ENCODE assay signal across 11 mouse cellular contexts in the genomic region with DNA sequence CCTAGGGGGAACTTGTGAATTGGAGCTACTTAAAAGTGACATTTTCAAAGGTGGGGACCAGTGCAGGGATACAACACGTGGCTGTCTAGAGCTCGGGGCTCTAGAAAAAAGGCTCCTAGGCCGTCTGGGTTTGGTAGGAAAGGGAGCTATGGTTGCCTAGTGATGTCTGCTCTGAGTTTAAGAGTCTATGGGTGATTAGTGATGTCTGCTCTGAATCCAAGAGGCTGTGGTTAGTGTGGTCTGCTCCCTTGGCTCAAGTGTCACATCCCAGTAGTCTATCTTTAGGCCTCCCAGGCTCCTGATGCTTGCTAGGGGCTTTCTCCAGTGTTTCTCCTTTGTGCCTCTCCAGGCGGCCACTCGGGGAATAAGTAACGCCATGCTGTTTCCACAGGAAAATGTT. TPM values are rescaled to one million over a fixed set of nuclear protein-coding genes. Genes with fewer than 3 reads are reported as not detected.
A peak's percentile ranks its signal among the peaks of the same experiment; 100 is the strongest.
DNase-seq lines count a peak whose midpoint lies in the region; ATAC-seq and TF ChIP-seq lines count a peak whose summit lies in the region.
"Had no signal": no experiment of that assay in that cellular context is flagged by ENCODE, and none has a peak within 500 bp of the region (broad histone marks: within the 10 kb centered on the region; RNA-seq: fewer than 3 reads in every experiment).

No protein-coding gene starts in this region.

- no peaks in the 10 kb centered on the region for H3K36me3 ChIP-seq in forebrain, embryonic 12.5 days (replicated peaks)
- H3K36me3 ChIP-seq in forebrain, embryonic 10.5 days (replicated peaks), result no peaks in the 10 kb centered on the region
- H3K36me3 ChIP-seq in kidney, postnatal 0 days (ENCODE audit: insufficient read depth, low read length), result no peaks in the 10 kb centered on the region
- no peaks in the 10 kb centered on the region for H3K36me3 ChIP-seq in forebrain, postnatal 0 days (ENCODE audit: insufficient read depth)

- no peaks in the 10 kb centered on the region for H3K9me3 ChIP-seq in forebrain, embryonic 12.5 days
- no peaks in the 10 kb centered on the region for H3K9me3 ChIP-seq in forebrain, embryonic 10.5 days
- no peaks in the 10 kb centered on the region for H3K9me3 ChIP-seq in kidney, postnatal 0 days (replicated peaks; ENCODE audit: low read length)
- H3K9me3 ChIP-seq in forebrain, postnatal 0 days (ENCODE audit: low read length), result no peaks in the 10 kb centered on the region
- H3K9me3 ChIP-seq: megakaryocyte, embryonic 14.5 days had no signal

- peaks cover 9% of the 10 kb centered on the region for H3K4me1 ChIP-seq in forebrain, embryonic 12.5 days
- H3K4me1 ChIP-seq in forebrain, embryonic 10.5 days, result peaks cover 18% of the 10 kb centered on the region
- H3K4me1 ChIP-seq in kidney, postnatal 0 days (replicated peaks; ENCODE audit: insufficient read depth, low read length), result 0 out of 2 replicates have a peak, but pooled peaks cover 5% of the 10 kb centered on the region
- H3K4me1 ChIP-seq in forebrain, postnatal 0 days (ENCODE audit: insufficient read depth), result no peaks in the 10 kb centered on the region

- H3K27me3 ChIP-seq in forebrain, embryonic 12.5 days, result no peaks in the 10 kb centered on the region
- H3K27me3 ChIP-seq in forebrain, embryonic 10.5 days (ENCODE audit: poor library complexity, severe bottlenecking), result no peaks in the 10 kb centered on the region
- H3K27me3 ChIP-seq in kidney, postnatal 0 days (ENCODE audit: insufficient read depth, low read length), result no peaks in the 10 kb centered on the region
- no peaks in the 10 kb centered on the region for H3K27me3 ChIP-seq in forebrain, postnatal 0 days (ENCODE audit: insufficient read depth, low read length)

- DNase-seq in forebrain, embryonic 10.5 days (ENCODE audit: extremely low spot score, low spot score), result no peak
- DNase-seq in kidney, postnatal 0 days (ENCODE audit: low spot score), result no peak
- no peak for DNase-seq in kidney, postnatal 14 days
- DNase-seq in 3T3-L1 (ENCODE audit: low read depth, low spot score), result peak; percentile 32
- no peak for DNase-seq in forebrain, postnatal 0 days
- DNase-seq in gastrocnemius, postnatal 10 days, result no peak
- DNase-seq: heart, postnatal 10 days had no signal

- no peak overlapping the region for H3K4me2 ChIP-seq in forebrain, embryonic 12.5 days
- no peak overlapping the region for H3K4me2 ChIP-seq in kidney, postnatal 0 days (ENCODE audit: low read length)
- no peak overlapping the region for H3K4me2 ChIP-seq in forebrain, postnatal 0 days (ENCODE audit: low read depth)

- H3K9ac ChIP-seq in forebrain, embryonic 12.5 days, result no peak overlapping the region
- no peak overlapping the region for H3K9ac ChIP-seq in kidney, postnatal 0 days (ENCODE audit: low read depth, low read length)
- H3K9ac ChIP-seq in forebrain, postnatal 0 days, result no peak overlapping the region

- 60% methylated on average over 6 of the region's 6 CpGs for WGBS in forebrain, embryonic 12.5 days
- 83% methylated on average over 6 of the region's 6 CpGs for WGBS in forebrain, embryonic 10.5 days
- 70% methylated on average over 6 of the region's 6 CpGs for WGBS in kidney, postnatal 0 days
- WGBS in forebrain, postnatal 0 days, result 60% methylated on average over 6 of the region's 6 CpGs

- TF ChIP-seq CTCF in kidney, postnatal 0 days (IDR thresholded peaks at IDR 0.05; ENCODE audit: low read depth), result no peak
- TF ChIP-seq CTCF in forebrain, postnatal 0 days (IDR thresholded peaks at IDR 0.05; ENCODE audit: low read depth), result no peak

- 0 out of 2 replicates have a peak overlapping the region, but pooled peaks have one; percentile 42 for H3K27ac ChIP-seq in forebrain, embryonic 12.5 days
- H3K27ac ChIP-seq in forebrain, embryonic 10.5 days, result no peak overlapping the region
- H3K27ac ChIP-seq in kidney, postnatal 0 days, result peak overlapping the region; percentile 36; the same call in 1 of the 2 replicates
- no peak overlapping the region for H3K27ac ChIP-seq in forebrain, postnatal 0 days (ENCODE audit: low read depth, low read length)

- no peak overlapping the region for H3K4me3 ChIP-seq in forebrain, embryonic 12.5 days (replicated peaks)
- H3K4me3 ChIP-seq in forebrain, embryonic 10.5 days, result no peak overlapping the region
- H3K4me3 ChIP-seq in kidney, postnatal 0 days (replicated peaks; ENCODE audit: low read depth, low read length), result no peak overlapping the region
- H3K4me3 ChIP-seq in forebrain, postnatal 0 days (ENCODE audit: low read depth, low read length), result no peak overlapping the region
- H3K4me3 ChIP-seq: megakaryocyte, embryonic 14.5 days had no signal

- ATAC-seq in forebrain, embryonic 12.5 days (ENCODE audit: low FRiP score), result no peak
- no peak for ATAC-seq in kidney, postnatal 0 days (replicated peaks; ENCODE audit: low FRiP score, low read depth)
- peak; percentile 7; the same call in 1 of the 2 replicates for ATAC-seq in forebrain, postnatal 0 days
- no peak for ATAC-seq in cerebellum, adult (ENCODE audit: insufficient number of reproducible peaks, low FRiP score, low TSS enrichment)
- ATAC-seq: activated CD4-positive, CD25-positive, alpha-beta regulatory T cell, adult 4 months had no signal

RNA-seq across cellular contexts. Expression of a gene that starts 29.4 kb away (rescaled TPM):
- polyA plus RNA-seq in forebrain, embryonic 12.5 days (2016; fragmentation: Nextera tagmentation; extraction: Ambion mirVana), result 3.5 and 5.5 TPM in 2 replicates
- polyA plus RNA-seq in forebrain, embryonic 10.5 days (2016; fragmentation: Nextera tagmentation; extraction: Ambion mirVana), result 5.8 and 7.4 TPM in 2 replicates
- 43.6 and 51.4 TPM in 2 replicates for polyA plus RNA-seq in kidney, postnatal 0 days (2015; fragmentation: Nextera tagmentation; extraction: Ambion mirVana)
- 35.1 and 37.5 TPM in 2 replicates for total RNA-seq in forebrain, postnatal 0 days (2014; rRNA removed)
- 48.7 and 60.7 TPM in 2 replicates for polyA plus RNA-seq in forebrain, postnatal 0 days (2015; fragmentation: Nextera tagmentation; extraction: Ambion mirVana)
- total RNA-seq in gastrocnemius, postnatal 10 days (2021), result 10 to 100 TPM; 66.8 to 73.4 TPM

Comparison
In these comparisons a context has a peak if more than half of its experiments do, and no peak if none do; other contexts are left out.
1. H3K27ac ChIP-seq: peak in forebrain, embryonic 12.5 days (single experiment) and kidney, postnatal 0 days (single experiment); none in forebrain, embryonic 10.5 days (single experiment) and forebrain, postnatal 0 days (single experiment).